Mouse (Mus musculus) G1E (cell line): Measurements from ENCODE around the gene March1.

Source experiments
- CTCF ChIP-seq: IDR thresholded peaks from 2 replicates; pipeline ENCODE4 v1.5.1; 2012; ENCODE audit warnings: low read depth, low read length, inconsistent platforms, mixed read lengths
- GATA1 ChIP-seq: IDR thresholded peaks from 2 replicates; pipeline ENCODE4 v1.6.1; 2012; ENCODE audit warnings: borderline replicate concordance, low read length, inconsistent platforms, mixed read lengths
- POLR2AphosphoS5 ChIP-seq: IDR thresholded peaks from 2 replicates; pipeline ENCODE4 v1.6.1; 2012; ENCODE audit warnings: low read depth, low read length, inconsistent platforms; ENCODE audit not compliant: insufficient replicate concordance
- TAL1 ChIP-seq: conservative IDR thresholded peaks from 2 replicates; pipeline ENCODE4 v1.6.1; 2012; ENCODE audit warnings: low read depth, low read length, inconsistent platforms, mixed read lengths

GRCm38 (mm10) chr8:66413101-66413500 is 795.4 kb downstream of the March1 start:
- TF ChIP-seq CTCF (no peak), TAL1 (no peak), POLR2AphosphoS5 (no peak), GATA1 (no peak)
